Mouse (Mus musculus) small intestine, adult 2 months (tissue): ENCODE data around the gene Gstm2.

Experiments
- CTCF ChIP-seq: fragments of 200-500 bp; IDR thresholded peaks from 2 replicates; pipeline ENCODE4 v1.5.1; 2012; ENCODE audit warnings: low read depth, mild to moderate bottlenecking, control low read depth, inconsistent platforms, low read length, moderate library complexity, mixed read lengths; ENCODE audit not compliant: insufficient replicate concordance, insufficient read length; ENCODE audit errors: extremely low read depth
- POLR2A ChIP-seq: fragments of 200-500 bp; IDR thresholded peaks from 2 replicates; pipeline ENCODE4 v1.6.1; 2012; ENCODE audit warnings: low read depth, mild to moderate bottlenecking, control low read depth, inconsistent platforms, low read length, moderate library complexity

DNA sequence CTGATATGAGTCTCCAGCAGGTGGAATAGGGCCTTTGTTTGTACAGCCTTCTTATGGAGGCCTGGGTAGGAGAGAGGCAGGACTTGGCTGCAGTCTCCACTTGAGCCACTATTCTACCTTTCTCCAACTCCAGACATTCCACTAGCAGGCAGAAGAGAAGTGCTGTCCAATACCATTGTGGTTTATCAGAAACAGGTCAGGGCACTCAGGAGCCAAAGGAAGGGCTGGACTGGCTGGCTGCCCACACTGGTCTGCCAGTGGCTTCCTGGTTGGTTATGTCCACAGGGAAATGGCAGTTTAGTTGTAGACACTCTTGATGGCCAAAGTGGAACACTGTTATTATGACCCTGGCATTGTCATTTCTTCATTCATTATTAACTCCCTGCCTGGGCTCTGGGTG, 45.9 kb upstream of the Gstm2 start:
- no peak for TF ChIP-seq CTCF
- TF ChIP-seq POLR2A, result no peak
